Mouse (Mus musculus) bone marrow macrophage, adult 2 months (primary cell): ENCODE results near the gene Rps6ka5.

Source experiments
- CTCF ChIP-seq: IDR thresholded peaks from 2 replicates; pipeline ENCODE4 v1.5.1; 2012; ENCODE audit warnings: low read depth, mild to moderate bottlenecking, low read length, moderate library complexity
- POLR2A ChIP-seq: IDR thresholded peaks from 2 replicates; pipeline ENCODE4 v1.6.1; 2012; ENCODE audit warnings: mild to moderate bottlenecking, low read depth, low read length, borderline replicate concordance

DNA sequence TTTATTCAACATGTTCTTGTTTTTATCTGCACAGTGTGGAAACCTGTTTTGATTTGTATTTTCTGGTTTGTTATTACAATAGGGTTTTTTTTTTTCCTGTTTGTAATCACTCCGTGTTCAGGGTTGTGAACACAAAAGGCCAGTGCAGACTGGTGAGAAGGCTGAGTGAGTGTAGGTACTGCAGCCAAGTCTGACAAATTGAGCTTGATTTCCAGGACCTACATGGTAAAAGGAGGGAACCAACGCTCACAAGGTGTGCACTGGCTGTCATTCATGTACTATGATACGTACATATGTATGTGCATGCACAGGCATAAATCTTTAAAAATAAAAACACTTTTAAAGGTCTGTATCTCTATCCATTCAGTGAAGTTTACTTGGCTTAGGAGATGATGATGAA lies 31.5 kb downstream of the Rps6ka5 start:
- TF ChIP-seq POLR2A (no peak), CTCF (no peak)
